Mouse (Mus musculus) liver, embryonic 14.5 days (tissue): ENCODE measurements around the gene 4930590J08Rik.

Experiments
- CTCF ChIP-seq: IDR thresholded peaks from 2 replicates; pipeline ENCODE4 v1.5.1; 2016; ENCODE audit warnings: antibody characterized with exemption, low read depth, control low read depth
- EP300 ChIP-seq: IDR thresholded peaks from 2 replicates; pipeline ENCODE4 v1.6.1; 2016; ENCODE audit warnings: antibody characterized with exemption, low read depth

DNA sequence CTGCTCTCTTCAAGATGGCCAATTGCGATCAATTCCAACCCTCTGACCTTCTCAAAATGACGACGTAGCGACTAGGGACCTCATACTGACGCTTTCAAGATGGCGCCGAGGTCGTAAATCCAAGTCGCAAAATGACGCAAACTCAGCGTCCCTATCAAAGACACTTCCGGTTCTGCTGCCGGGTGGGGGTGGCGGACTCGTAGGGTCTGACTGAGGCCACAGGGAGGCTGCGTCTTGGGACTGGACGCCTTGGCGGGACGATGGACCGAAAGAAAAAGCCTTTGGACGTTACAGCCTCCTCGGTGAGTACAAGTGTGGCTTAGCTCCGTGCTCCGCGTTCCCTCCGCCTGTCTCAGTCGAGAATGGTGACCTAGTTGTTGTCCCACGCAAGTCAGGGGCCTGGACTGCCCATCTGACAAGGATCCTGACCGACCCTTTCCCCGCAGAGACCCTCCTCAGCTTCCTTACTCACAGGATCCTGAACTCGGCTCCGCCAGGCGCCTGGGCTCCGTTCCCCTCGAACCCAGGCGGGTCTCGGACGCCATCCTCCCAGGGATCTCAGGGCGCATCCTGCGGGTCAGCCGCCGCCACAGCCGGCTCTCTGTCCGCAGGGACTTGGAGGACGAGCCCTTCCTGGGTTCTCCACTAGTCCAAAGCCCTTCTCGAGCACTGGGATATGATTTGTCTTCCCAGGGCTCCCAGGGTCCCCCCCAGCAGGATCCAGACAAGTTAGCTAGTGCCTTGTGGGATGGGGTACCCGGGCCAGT is 24.5 kb upstream of the 4930590J08Rik start, which contains the start of gene Ccdc174:
- TF ChIP-seq CTCF = no peak
- no peak for TF ChIP-seq EP300
